Mouse (Mus musculus): ENCODE measurements around the gene Epc2. TPM values are rescaled to one million over a fixed set of nuclear protein-coding genes. Genes with fewer than 3 reads are reported as not detected.
A peak's percentile ranks its signal among the peaks of the same experiment; 100 is the strongest.

The Epc2 gene
- total RNA-seq (2021) = 10 to 100 TPM; 56.7 to 61.6 TPM
- long read RNA-seq, experiment 1, full-length matches to known transcripts = 1 of 9 reads
- long read RNA-seq, experiment 1, partial matches to known transcripts = 2 of 9 reads
- long read RNA-seq, experiment 1, other reads (novel, unspliced or antisense) = 6 of 9 reads
- long read RNA-seq, experiment 2, full-length matches to known transcripts = 1 of 3 reads
- long read RNA-seq, experiment 2, partial matches to known transcripts = 1 of 3 reads
- long read RNA-seq, experiment 2, other reads (novel, unspliced or antisense) = 1 of 3 reads

DNA sequence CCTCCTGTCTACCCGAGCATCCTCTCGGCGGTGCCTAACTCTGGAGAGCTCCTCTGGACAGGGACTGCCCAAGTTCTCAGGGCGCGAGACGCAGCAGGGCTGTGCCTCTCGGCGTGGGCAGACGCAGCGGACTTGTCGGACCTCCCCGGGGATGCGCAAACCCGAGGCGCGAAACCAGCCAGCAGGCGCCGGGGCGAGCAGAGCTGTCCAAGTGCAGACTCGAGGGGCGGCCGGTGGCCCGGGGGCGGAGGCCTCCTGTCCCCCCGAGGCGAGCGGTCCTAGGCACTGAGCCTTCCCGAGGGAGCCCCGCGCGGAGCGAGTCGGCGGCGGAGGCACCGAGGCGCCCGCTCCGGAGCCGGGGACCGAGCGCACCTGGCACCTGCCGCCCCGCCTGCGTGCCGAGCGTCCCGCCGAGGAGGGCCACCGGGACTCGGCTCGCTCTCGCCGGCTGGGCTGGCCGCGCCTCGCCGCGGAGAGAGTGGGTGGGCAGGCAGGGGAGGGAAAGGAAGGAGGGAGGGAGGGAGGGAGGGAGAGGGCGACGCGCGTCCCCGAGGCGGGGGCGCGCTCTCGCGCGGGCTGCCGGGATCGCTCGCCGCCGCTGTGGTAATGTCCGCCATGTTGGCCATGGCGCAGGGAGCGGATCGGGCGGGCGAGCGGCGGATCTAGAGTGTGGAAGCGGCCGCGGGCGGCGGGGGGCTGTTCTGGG lies at the start of gene Epc2:
Gene Epc2, plus strand, starts transcription at position 556 of the 706 bp plus-strand sequence.
- Histone ChIP-seq H3K4me3 (peak within 1 kb of the TSS; percentile 90), H3K27ac (peak within 1 kb of the TSS; percentile 100)
- intact Hi-C loops (cut with DNase I) = loop anchor here (2.0 to 5.0 kb wide), 5 partner anchors 92 to 504 kb away; partner anchors contain the start of gene Mbd5
- peak; percentile 82 to 87 for DNase-seq (ENCODE audit: extremely low spot score in 1 of 2, low spot score in 2 of 2)
- no peak for TF ChIP-seq CTCF (IDR thresholded peaks at IDR 0.05)

- Histone ChIP-seq H3K27ac (no peak overlapping the region), H3K4me3 (no peak overlapping the region)
- intact Hi-C loops (cut with DNase I) = no loop called here
- no peak for DNase-seq (ENCODE audit: extremely low spot score in 1 of 2, low spot score in 2 of 2)
- TF ChIP-seq CTCF (IDR thresholded peaks at IDR 0.05) = no peak
These were observed 45.3 kb upstream of the Epc2 start for GRCm38 (mm10) chr2:49405954-49406353.

DNA sequence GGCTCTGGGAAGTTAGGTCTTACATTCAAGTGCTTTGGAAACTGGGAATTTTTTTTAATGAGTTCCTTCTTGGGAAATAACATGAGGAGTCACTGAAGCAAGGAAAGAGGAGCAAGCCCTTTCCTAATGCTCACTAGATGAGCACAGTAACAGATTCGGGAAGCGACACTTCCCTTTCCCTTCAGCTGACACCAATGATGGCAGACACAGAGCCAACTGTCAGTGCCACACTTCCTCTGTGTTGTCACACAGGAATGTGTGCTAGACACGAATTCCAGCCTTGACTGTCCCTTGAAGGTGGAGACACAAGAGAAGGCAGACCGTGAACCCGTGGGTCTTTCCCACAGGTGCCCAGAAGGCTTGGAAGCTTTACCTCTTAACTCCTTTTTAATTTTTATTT lies 39.6 kb upstream of the Epc2 start:
- DNase-seq (ENCODE audit: extremely low spot score in 1 of 2, low spot score in 2 of 2) = no peak
- H3K4me3 ChIP-seq = no peak overlapping the region
- no peak for TF ChIP-seq CTCF (IDR thresholded peaks at IDR 0.05)
- no peak overlapping the region for H3K27ac ChIP-seq
- intact Hi-C loops (cut with DNase I) = no loop called here

DNA sequence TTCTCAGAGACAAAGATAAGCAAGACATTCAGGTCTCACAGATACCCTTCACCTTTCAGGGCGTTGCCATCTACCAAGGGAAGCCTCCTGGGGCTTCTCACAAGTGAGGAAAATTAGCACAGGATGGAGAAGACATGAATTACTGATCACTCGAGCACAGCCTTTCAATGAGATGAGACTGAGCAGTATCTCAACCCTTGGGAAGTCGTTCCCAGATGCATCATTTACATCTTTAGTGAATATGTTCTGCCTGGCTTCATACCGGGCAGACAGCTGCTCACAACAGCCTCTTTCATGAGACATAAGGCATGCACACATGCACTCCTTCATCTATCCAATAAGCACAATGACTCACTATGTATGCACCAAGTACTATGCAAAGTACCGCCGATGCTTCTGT lies 38.7 kb upstream of the Epc2 start:
- Histone ChIP-seq H3K27ac (no peak overlapping the region), H3K4me3 (no peak overlapping the region)
- intact Hi-C loops (cut with DNase I) = no loop called here
- no peak for TF ChIP-seq CTCF (IDR thresholded peaks at IDR 0.05)
- DNase-seq (ENCODE audit: extremely low spot score in 1 of 2, low spot score in 2 of 2) = no peak

GRCm38 (mm10) chr2:49415868-49416267 lies 35.4 kb upstream of the Epc2 start:
- no peak for TF ChIP-seq CTCF (IDR thresholded peaks at IDR 0.05)
- no peak overlapping the region for H3K4me3 ChIP-seq
- intact Hi-C loops (cut with DNase I) = no loop called here
- no peak for DNase-seq (ENCODE audit: extremely low spot score in 1 of 2, low spot score in 2 of 2)
- H3K27ac ChIP-seq = no peak overlapping the region

DNA sequence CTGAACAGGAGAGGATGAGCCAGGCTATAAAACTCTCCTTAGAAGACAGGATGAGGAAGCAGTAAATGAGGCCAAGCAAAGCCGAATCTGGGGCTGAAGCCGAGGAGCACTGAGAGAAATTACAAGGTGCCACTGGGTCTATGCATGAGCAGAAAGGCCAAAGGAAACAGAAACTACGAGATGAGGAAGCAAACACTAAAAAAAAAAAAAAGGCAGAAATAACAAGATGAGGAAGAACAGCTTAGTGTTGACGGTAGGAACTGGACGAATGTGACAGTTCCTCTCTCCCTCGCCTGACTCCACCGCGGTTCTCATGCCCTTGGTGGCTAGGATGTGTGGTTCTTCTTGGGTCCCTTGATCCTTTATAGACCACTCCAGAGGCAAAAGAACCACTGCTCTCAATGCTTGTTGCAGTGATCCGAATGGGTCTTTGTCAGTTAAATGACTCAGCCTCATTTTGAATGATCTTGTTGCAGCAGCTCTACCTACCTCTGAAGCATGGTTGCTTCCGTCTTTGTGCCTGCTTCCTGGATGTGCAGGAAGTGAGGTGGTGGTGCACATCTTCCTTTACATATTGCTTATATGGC lies 34.2 kb upstream of the Epc2 start:
- intact Hi-C loops (cut with DNase I) = no loop called here
- Histone ChIP-seq H3K27ac (no peak overlapping the region), H3K4me3 (no peak overlapping the region)
- TF ChIP-seq CTCF (IDR thresholded peaks at IDR 0.05) = no peak
- no peak for DNase-seq (ENCODE audit: extremely low spot score in 1 of 2, low spot score in 2 of 2)

- intact Hi-C loops (cut with DNase I) = no loop called here
- H3K27ac ChIP-seq = no peak overlapping the region
- no peak overlapping the region for H3K4me3 ChIP-seq
- TF ChIP-seq CTCF (IDR thresholded peaks at IDR 0.05) = no peak
- DNase-seq (ENCODE audit: extremely low spot score in 1 of 2, low spot score in 2 of 2) = no peak
These were observed 30.9 kb upstream of the Epc2 start for GRCm38 (mm10) chr2:49420396-49420795.

DNA sequence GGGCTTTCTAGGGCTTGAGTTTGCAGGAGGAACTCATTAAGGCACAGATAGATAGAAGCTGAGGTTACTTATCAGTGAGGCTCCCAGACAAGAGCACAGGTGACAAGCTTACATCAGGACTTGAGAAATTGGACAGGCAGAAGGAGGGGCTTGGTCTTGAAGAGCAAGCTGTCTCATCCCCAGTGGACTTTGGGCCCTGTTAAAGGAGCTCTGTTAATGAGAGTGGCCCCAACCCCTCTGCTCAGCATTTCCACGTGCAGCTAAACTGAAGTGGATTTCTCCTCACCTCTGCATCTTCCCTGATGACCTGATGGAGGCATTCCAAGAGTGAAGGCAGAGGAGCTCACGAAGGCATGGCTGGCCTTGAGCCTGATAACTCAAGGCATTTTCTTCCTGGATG lies 27.4 kb upstream of the Epc2 start:
- DNase-seq (ENCODE audit: extremely low spot score in 1 of 2, low spot score in 2 of 2) = no peak
- no peak overlapping the region for H3K27ac ChIP-seq
- H3K4me3 ChIP-seq = no peak overlapping the region
- TF ChIP-seq CTCF (IDR thresholded peaks at IDR 0.05) = no peak
- intact Hi-C loops (cut with DNase I) = no loop called here

- TF ChIP-seq CTCF (IDR thresholded peaks at IDR 0.05) = no peak
- intact Hi-C loops (cut with DNase I) = no loop called here
- no peak for DNase-seq (ENCODE audit: extremely low spot score in 1 of 2, low spot score in 2 of 2)
- no peak overlapping the region for H3K27ac ChIP-seq
- H3K4me3 ChIP-seq = no peak overlapping the region
These were observed 26.5 kb upstream of the Epc2 start for GRCm38 (mm10) chr2:49424788-49425187.

DNA sequence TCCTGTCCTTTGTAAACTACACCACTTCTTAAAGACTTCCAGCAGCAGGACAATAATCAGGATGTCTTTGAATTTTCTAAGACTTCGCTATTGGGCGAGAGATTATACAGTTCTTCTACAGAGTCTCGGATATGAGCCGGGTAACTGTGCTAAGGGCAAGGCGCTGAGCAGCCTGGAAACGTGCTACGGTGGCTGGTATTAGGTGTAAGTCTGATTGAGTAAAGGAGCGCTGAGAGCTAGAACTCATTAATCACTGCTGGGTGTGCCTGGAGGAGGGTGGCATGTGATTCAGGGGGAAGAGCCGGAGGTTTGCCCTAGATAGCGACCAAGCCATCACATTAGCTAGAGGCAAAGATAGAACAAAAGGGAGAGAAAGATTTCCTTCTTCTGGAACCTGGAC lies 25.1 kb upstream of the Epc2 start:
- Histone ChIP-seq H3K4me3 (no peak overlapping the region), H3K27ac (no peak overlapping the region)
- no peak for DNase-seq (ENCODE audit: extremely low spot score in 1 of 2, low spot score in 2 of 2)
- intact Hi-C loops (cut with DNase I) = no loop called here
- TF ChIP-seq CTCF (IDR thresholded peaks at IDR 0.05) = no peak

GRCm38 (mm10) chr2:49431015-49431414 lies 20.3 kb upstream of the Epc2 start:
- no peak for DNase-seq (ENCODE audit: extremely low spot score in 1 of 2, low spot score in 2 of 2)
- no peak overlapping the region for H3K4me3 ChIP-seq
- no peak overlapping the region for H3K27ac ChIP-seq
- TF ChIP-seq CTCF (IDR thresholded peaks at IDR 0.05) = no peak
- intact Hi-C loops (cut with DNase I) = no loop called here

GRCm38 (mm10) chr2:49433211-49433610 lies 18.1 kb upstream of the Epc2 start:
- no peak for DNase-seq (ENCODE audit: extremely low spot score in 1 of 2, low spot score in 2 of 2)
- TF ChIP-seq CTCF (IDR thresholded peaks at IDR 0.05) = no peak
- Histone ChIP-seq H3K4me3 (no peak overlapping the region), H3K27ac (no peak overlapping the region)
- intact Hi-C loops (cut with DNase I) = no loop called here
